Mouse (Mus musculus) bone marrow macrophage, adult 2 months (primary cell): Measurements from ENCODE around the gene Dpf3.

Experiments used
- CTCF ChIP-seq: IDR thresholded peaks from 2 replicates; pipeline ENCODE4 v1.5.1; 2012; ENCODE audit warnings: low read depth, mild to moderate bottlenecking, low read length, moderate library complexity
- POLR2A ChIP-seq: IDR thresholded peaks from 2 replicates; pipeline ENCODE4 v1.6.1; 2012; ENCODE audit warnings: mild to moderate bottlenecking, low read depth, low read length, borderline replicate concordance

DNA sequence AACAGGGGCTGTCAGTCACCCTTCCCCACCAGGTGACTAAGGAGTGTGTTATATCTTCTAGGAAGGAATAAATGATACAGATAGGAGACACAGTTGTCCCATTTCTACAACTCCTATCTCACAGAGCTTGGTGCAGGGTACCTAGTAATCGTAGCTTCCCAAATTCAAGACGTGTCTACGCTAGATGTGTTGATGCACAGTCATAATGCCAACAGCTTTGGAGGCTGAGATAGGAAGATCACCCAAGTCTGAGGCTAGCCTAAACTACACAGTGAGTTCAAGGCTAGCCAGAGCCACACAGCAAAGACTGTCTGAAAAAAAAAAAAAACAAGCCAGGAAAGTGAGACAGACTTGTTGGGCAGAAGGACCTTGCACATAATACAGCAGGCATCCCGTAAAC is 54.1 kb downstream of the Dpf3 start:
- TF ChIP-seq POLR2A (no peak), CTCF (no peak)
